8 mouse cellular contexts compared by ENCODE assay signal in the genomic region with DNA sequence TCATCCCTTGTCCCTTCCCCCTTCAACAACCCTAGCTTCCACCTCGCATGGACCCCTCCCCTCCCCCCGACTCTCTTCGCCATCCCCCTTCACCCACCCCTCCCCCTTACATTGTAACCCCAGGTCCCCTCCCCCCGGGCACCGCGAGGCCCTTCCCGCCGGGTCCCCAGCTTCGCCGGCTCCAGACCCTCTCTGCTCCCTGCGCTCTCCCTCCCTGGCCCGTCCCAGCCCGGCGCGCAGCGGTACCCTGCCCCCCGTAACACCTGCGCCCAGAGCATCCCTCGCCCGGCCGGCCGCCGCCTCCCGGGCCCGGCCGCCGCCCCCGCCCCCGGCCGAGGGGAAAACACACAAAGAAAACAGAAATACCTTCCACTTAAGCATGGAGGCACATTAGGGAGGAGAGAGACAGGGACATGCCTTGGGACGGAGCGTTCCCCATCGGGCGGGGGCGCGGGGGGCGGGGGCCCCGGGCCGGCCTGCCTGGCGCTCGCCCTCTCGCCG. TPM values are rescaled to one million over a fixed set of nuclear protein-coding genes. Genes with fewer than 3 reads are reported as not detected.
A peak's percentile ranks its signal among the peaks of the same experiment; 100 is the strongest.
DNase-seq lines count a peak whose midpoint lies in the region; ATAC-seq and TF ChIP-seq lines count a peak whose summit lies in the region.

No protein-coding gene starts in this region.

- peak overlapping the region; percentile 67 for H3K4me3 ChIP-seq in heart, postnatal 0 days (ENCODE audit: low read depth, low read length)
- peak overlapping the region; percentile 80 to 89 for H3K4me3 ChIP-seq in ES-E14 (ENCODE audit: insufficient read depth in 1 of 2, low read depth in 1 of 2, low read length in 2 of 2, poor library complexity in 1 of 2, severe bottlenecking in 1 of 2)
- H3K4me3 ChIP-seq in forebrain, embryonic 11.5 days (ENCODE audit: low read depth, low read length): peak overlapping the region; percentile 76
- H3K4me3 ChIP-seq in liver, embryonic 14.5 days (ENCODE audit: insufficient read depth in 1 of 2, low read depth in 2 of 2, low read length in 2 of 2): peak overlapping the region in 1 of 2 experiments; percentile 54; a peak in 2 of 4 replicates

- H3K9ac ChIP-seq in heart, postnatal 0 days (replicated peaks; ENCODE audit: low read depth, low read length): peak overlapping the region; percentile 28
- peak overlapping the region; percentile 80 for H3K9ac ChIP-seq in ES-E14 (ENCODE audit: insufficient read depth, low read depth, low read length, poor library complexity, severe bottlenecking)
- peak overlapping the region; percentile 87 for H3K9ac ChIP-seq in forebrain, embryonic 11.5 days (ENCODE audit: low read length)
- H3K9ac ChIP-seq in liver, embryonic 14.5 days (replicated peaks): no peak overlapping the region

- H3K4me2 ChIP-seq in heart, postnatal 0 days (ENCODE audit: low read depth, low read length): peak overlapping the region; percentile 99
- peak overlapping the region; percentile 80 for H3K4me2 ChIP-seq in forebrain, embryonic 11.5 days (ENCODE audit: low read depth, low read length, severe bottlenecking)
- H3K4me2 ChIP-seq in liver, embryonic 14.5 days (ENCODE audit: low read depth): peak overlapping the region; percentile 65

- peak; percentile 15; the same call in 1 of the 2 replicates for ATAC-seq in heart, postnatal 0 days (ENCODE audit: insufficient read depth, low read depth)
- ATAC-seq in forebrain, embryonic 11.5 days (replicated peaks; ENCODE audit: low FRiP score): peak; percentile 42; the same call in 1 of the 2 replicates
- no peak for ATAC-seq in liver, embryonic 14.5 days (ENCODE audit: insufficient read depth)
- no peak for ATAC-seq in erythroid progenitor cell, adult 5-6 weeks (replicated peaks; ENCODE audit: low FRiP score, poor library complexity, severe bottlenecking)

- no peak for TF ChIP-seq EP300 in heart, postnatal 0 days (IDR thresholded peaks at IDR 0.05; ENCODE audit: low read depth)
- no peak for TF ChIP-seq EP300 in liver, embryonic 14.5 days (IDR thresholded peaks at IDR 0.05; ENCODE audit: low read depth)

- no peak for TF ChIP-seq CTCF in heart, postnatal 0 days (IDR thresholded peaks at IDR 0.05; ENCODE audit: low read depth)
- no peak for TF ChIP-seq CTCF in liver, embryonic 14.5 days (IDR thresholded peaks at IDR 0.05; ENCODE audit: low read depth)

- H3K27me3 ChIP-seq in heart, postnatal 0 days (ENCODE audit: control insufficient read depth, insufficient read depth, low read length): peaks cover 84% of the 10 kb centered on the region
- peaks cover 9% of the 10 kb centered on the region for H3K27me3 ChIP-seq in forebrain, embryonic 11.5 days (ENCODE audit: control insufficient read depth, insufficient read depth, low read length)
- H3K27me3 ChIP-seq in liver, embryonic 14.5 days (ENCODE audit: control insufficient read depth, insufficient read depth, low read length): peaks cover 59% of the 10 kb centered on the region

- no peaks in the 10 kb centered on the region for H3K4me1 ChIP-seq in heart, postnatal 0 days (ENCODE audit: control insufficient read depth, insufficient read depth)
- H3K4me1 ChIP-seq in ES-E14 (ENCODE audit: control insufficient read depth in 2 of 2, insufficient read depth in 2 of 2, low read length in 2 of 2, poor library complexity in 1 of 2): peaks cover 8 to 40% of the 10 kb centered on the region in 2 experiments
- peaks cover 45% of the 10 kb centered on the region for H3K4me1 ChIP-seq in forebrain, embryonic 11.5 days (replicated peaks; ENCODE audit: control insufficient read depth, insufficient read depth, low read length)
- no peaks in the 10 kb centered on the region for H3K4me1 ChIP-seq in liver, embryonic 14.5 days (replicated peaks; ENCODE audit: control insufficient read depth in 2 of 2, insufficient read depth in 2 of 2, low read length in 1 of 2)

- intact Hi-C loops in heart, postnatal 14 days (cut with DNase I): loop anchor here (5.0 kb wide), 2 partner anchors 42 to 48 kb away; no protein-coding TSS in a partner anchor

- H3K36me3 ChIP-seq in heart, postnatal 0 days (replicated peaks; ENCODE audit: control insufficient read depth, insufficient read depth, low read length): no peaks in the 10 kb centered on the region
- no peaks in the 10 kb centered on the region for H3K36me3 ChIP-seq in ES-E14 (ENCODE audit: control insufficient read depth, insufficient read depth, low read length, poor library complexity, severe bottlenecking)
- H3K36me3 ChIP-seq in forebrain, embryonic 11.5 days (ENCODE audit: control insufficient read depth, insufficient read depth, low read length): no peaks in the 10 kb centered on the region
- no peaks in the 10 kb centered on the region for H3K36me3 ChIP-seq in liver, embryonic 14.5 days (replicated peaks; ENCODE audit: control insufficient read depth, insufficient read depth, low read depth)

- DNase-seq in heart, postnatal 0 days (ENCODE audit: low spot score): no peak
- DNase-seq in heart, postnatal 14 days: no peak
- no peak for DNase-seq in ES-E14 (ENCODE audit: low read depth, low spot score)
- DNase-seq in forebrain, embryonic 11.5 days (ENCODE audit: low spot score): no peak
- no peak for DNase-seq in liver, embryonic 14.5 days (ENCODE audit: low read depth in 3 of 3, low spot score in 3 of 3)
- DNase-seq in T-cell, adult 2 months (ENCODE audit: low spot score): no peak
- no peak for DNase-seq in gastrocnemius, postnatal 10 days

- in situ Hi-C loops in ES-E14 (cut with MboI; ENCODE audit: low sequenced_read_pairs in 2 of 2, unreplicated experiment in 2 of 2): no loop called here

- H3K9me3 ChIP-seq in heart, postnatal 0 days (replicated peaks; ENCODE audit: control insufficient read depth, low read length): no peaks in the 10 kb centered on the region
- H3K9me3 ChIP-seq in ES-E14 (ENCODE audit: control insufficient read depth, insufficient read depth, low read depth, low read length): no peaks in the 10 kb centered on the region
- no peaks in the 10 kb centered on the region for H3K9me3 ChIP-seq in forebrain, embryonic 11.5 days (ENCODE audit: control insufficient read depth, low read length)
- no peaks in the 10 kb centered on the region for H3K9me3 ChIP-seq in liver, embryonic 14.5 days (ENCODE audit: control insufficient read depth, low read length)

- WGBS in heart, postnatal 0 days: 3% methylated on average over 29 of the region's 43 CpGs
- under 1% methylated on average over 30 of the region's 43 CpGs for WGBS in forebrain, embryonic 11.5 days
- under 1% methylated on average over 41 of the region's 43 CpGs for WGBS in liver, embryonic 14.5 days (ENCODE audit: insufficient replicate concordance)

- H3K27ac ChIP-seq in heart, postnatal 0 days (ENCODE audit: low read depth): no peak overlapping the region
- peak overlapping the region; percentile 61 for H3K27ac ChIP-seq in ES-E14 (ENCODE audit: insufficient read depth, low read depth, low read length, poor library complexity, severe bottlenecking)
- peak overlapping the region; percentile 96 for H3K27ac ChIP-seq in forebrain, embryonic 11.5 days (ENCODE audit: low read depth, low read length)
- H3K27ac ChIP-seq in liver, embryonic 14.5 days: no peak overlapping the region

TF ChIP-seq in ES-E14, 5 proteins besides CTCF, POLR2A, EP300 and RAD21:
- TF ChIP-seq CHD2 (IDR thresholded peaks at IDR 0.05; ENCODE audit: low read depth, low read length) (no peak), ZNF384 (IDR thresholded peaks at IDR 0.05; ENCODE audit: low read depth, low read length) (no peak), HCFC1 (IDR thresholded peaks at IDR 0.05; ENCODE audit: borderline replicate concordance, insufficient read depth, low read length) (no peak; the same call in 1 of the 2 replicates), MAFK (IDR thresholded peaks at IDR 0.05; ENCODE audit: insufficient read depth, low read depth, low read length) (no peak), ZC3H11A (IDR thresholded peaks at IDR 0.05; ENCODE audit: borderline replicate concordance, low read depth, low read length) (no peak)
TF ChIP-seq in ES-E14: peak in this region for 0.

RNA-seq across cellular contexts. Expression of a gene that starts 1.4 kb away (rescaled TPM):
- not detected in 2 replicates for total RNA-seq in heart, postnatal 0 days (2014; rRNA removed; ENCODE audit: low replicate concordance)
- polyA plus RNA-seq in heart, postnatal 0 days (2015; fragmentation: Nextera tagmentation; extraction: Ambion mirVana): 0.04 TPM in 1 of 2 replicates, not detected in the other
- under 1 TPM; 0.29 to 0.34 TPM for total RNA-seq in heart, postnatal 14 days (2021)
- total RNA-seq in ES-E14 (2012; rRNA removed): 2.4 and 4.1 TPM in 2 replicates
- 3.2 and 3.7 TPM in 2 replicates for polyA plus RNA-seq in forebrain, embryonic 11.5 days (2014; fragmentation: Nextera tagmentation; extraction: Ambion mirVana)
- polyA plus RNA-seq in liver, embryonic 14.5 days (2012; rRNA removed): 0.04 and 0.06 TPM in 2 replicates
- not detected in 2 replicates for polyA plus RNA-seq in liver, embryonic 14.5 days (2014; fragmentation: Nextera tagmentation; extraction: Ambion mirVana)
- total RNA-seq in gastrocnemius, postnatal 10 days (2021): 1 to 10 TPM; 1.1 to 1.4 TPM
- not detected in 2 replicates for total RNA-seq in erythroid progenitor cell, adult 5-6 weeks (2015; ENCODE audit: low replicate concordance)
- not detected in 2 replicates for total RNA-seq in erythroid progenitor cell, adult 5-6 weeks (2017; ENCODE audit: low replicate concordance)

RNA-seq across cellular contexts. Expression of a gene that starts 54.9 kb away (rescaled TPM):
- 3.6 and 6.0 TPM in 2 replicates for total RNA-seq in heart, postnatal 0 days (2014; rRNA removed; ENCODE audit: low replicate concordance)
- polyA plus RNA-seq in heart, postnatal 0 days (2015; fragmentation: Nextera tagmentation; extraction: Ambion mirVana): 0.15 and 0.32 TPM in 2 replicates
- total RNA-seq in heart, postnatal 14 days (2021): 1 to 10 TPM in 1 of 2 experiments, under 1 TPM in 1; 0.93 to 1.2 TPM
- 100 and 109 TPM in 2 replicates for total RNA-seq in ES-E14 (2012; rRNA removed)
- 13.8 and 15.8 TPM in 2 replicates for polyA plus RNA-seq in forebrain, embryonic 11.5 days (2014; fragmentation: Nextera tagmentation; extraction: Ambion mirVana)
- 0.66 and 0.98 TPM in 2 replicates for polyA plus RNA-seq in liver, embryonic 14.5 days (2012; rRNA removed)
- 0.34 and 0.38 TPM in 2 replicates for polyA plus RNA-seq in liver, embryonic 14.5 days (2014; fragmentation: Nextera tagmentation; extraction: Ambion mirVana)
- total RNA-seq in gastrocnemius, postnatal 10 days (2021): under 1 TPM; 0.59 to 0.68 TPM
- total RNA-seq in erythroid progenitor cell, adult 5-6 weeks (2015; ENCODE audit: low replicate concordance): 1.4 TPM in 1 of 2 replicates, not detected in the other
- total RNA-seq in erythroid progenitor cell, adult 5-6 weeks (2017; ENCODE audit: low replicate concordance): not detected in 2 replicates

Comparison
In these comparisons a context has a peak if more than half of its experiments do, and no peak if none do; other contexts are left out.
1. ATAC-seq: peak in heart, postnatal 0 days (single experiment) and forebrain, embryonic 11.5 days (single experiment); none in liver, embryonic 14.5 days (single experiment) and erythroid progenitor cell, adult 5-6 weeks (single experiment).
2. H3K27ac ChIP-seq: peak in ES-E14 (single experiment) and forebrain, embryonic 11.5 days (single experiment); none in heart, postnatal 0 days (single experiment) and liver, embryonic 14.5 days (single experiment).
3. RNA of a gene that starts 54.9 kb away (total RNA-seq): 100 to 109 TPM in ES-E14; 3.6 to 6.0 TPM in heart, postnatal 0 days, 0.93 to 1.2 TPM in heart, postnatal 14 days, 0.59 to 0.68 TPM in gastrocnemius, postnatal 10 days and 1.4 TPM in erythroid progenitor cell, adult 5-6 weeks; every median in the first group is over 10 times any median in the second.
4. Peak in every context shown above with its lines, with median percentiles within 50 percentile points of each other: H3K4me2 ChIP-seq.